Mouse (Mus musculus): Measurements from ENCODE around the gene Axin2.

The Axin2 gene

GRCm38 (mm10) chr11:108975583-108975982 lies 55.4 kb downstream of the Axin2 start:
- DNase-seq (ENCODE audit: low read depth), result no peak

- no peak for DNase-seq (ENCODE audit: low read depth)
Measured at GRCm38 (mm10) chr11:108980530-108980929, 60.4 kb downstream of the Axin2 start.

DNA sequence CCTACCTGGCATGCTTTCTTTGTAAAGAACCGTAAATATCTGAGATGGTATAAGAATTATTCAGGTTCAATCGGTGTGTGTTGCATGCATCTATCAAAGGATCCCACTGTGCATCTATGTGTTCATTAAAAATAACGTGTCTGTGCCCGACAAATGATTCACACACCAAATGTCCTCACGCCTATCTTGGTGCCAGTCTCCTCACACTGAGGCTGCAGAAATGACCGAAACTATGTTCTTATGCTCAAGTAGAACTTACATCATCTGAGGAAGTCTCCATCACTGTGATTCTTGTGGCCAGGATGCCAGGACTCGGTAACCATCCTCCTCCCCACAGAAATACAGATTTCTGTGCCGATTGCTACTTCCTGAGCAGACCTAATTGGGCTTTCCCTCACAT lies 60.9 kb downstream of the Axin2 start:
- DNase-seq (ENCODE audit: low read depth), result no peak

DNA sequence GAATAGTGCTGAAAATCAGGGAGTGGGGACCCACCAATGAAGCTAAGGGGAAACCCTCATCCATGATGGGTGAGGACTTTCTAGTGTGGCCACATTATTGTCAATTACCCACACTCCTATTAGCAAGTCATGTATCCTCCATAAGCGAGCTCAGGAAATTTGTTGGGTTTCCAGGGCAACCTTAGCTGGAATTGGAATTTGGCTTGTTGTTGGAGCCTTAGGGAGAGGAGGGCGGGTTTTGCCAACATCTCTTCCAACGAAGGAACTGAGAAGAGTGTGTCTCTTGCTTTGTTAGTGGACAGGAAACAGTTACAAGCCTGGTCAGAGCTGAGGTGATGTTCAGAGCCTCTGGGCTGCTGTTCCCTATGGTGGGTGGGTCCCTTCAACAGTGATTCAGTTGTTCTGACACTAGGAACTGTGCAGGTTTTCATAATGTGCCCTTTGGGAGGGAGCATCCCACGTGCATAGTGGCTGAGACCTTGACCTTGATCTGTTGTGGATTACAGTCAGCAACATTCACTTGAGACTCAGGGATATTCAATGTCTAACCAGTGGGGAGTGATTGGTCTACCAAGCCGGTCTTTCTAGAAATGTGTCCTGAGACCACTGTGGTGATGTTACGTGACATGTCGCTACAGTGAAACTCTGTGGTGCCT lies 63.4 kb downstream of the Axin2 start:
- no peak for DNase-seq (ENCODE audit: low read depth)

DNA sequence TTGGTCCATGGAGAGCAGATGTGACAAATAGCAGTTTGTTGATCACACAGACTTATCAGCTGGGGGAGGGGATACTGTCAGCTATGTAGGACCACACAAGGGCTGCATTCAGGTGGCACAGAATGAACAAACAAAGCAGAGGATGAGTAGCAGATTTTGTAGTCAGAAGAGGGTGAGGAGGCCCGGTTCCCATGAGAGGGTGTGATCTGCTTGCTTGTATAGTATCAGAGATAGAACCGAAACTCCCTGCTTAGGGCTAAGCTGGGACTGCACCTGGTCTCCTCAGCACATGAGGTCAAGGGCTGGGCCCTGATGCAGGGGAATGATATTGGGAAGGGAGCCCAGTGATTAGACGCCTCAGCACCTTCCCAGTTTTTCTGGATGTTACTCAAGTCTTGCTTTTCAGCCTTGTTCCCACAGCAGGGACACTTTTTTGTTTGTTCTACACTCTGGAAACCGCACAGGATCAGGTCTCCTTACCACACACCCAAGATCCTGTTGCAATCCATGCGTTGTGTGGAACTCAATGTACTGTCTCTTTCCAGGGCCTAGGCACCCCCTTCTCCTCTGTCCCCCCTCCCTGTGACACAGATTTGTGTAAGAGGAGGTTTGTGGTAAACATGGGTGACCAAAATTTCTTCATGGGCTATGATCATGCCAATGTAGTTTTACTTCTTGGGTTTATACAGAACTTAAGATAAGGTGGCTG lies 64.7 kb downstream of the Axin2 start:
- no peak for DNase-seq (ENCODE audit: low read depth)

- DNase-seq (ENCODE audit: low read depth), result no peak
Measured at GRCm38 (mm10) chr11:108985836-108986235, 65.7 kb downstream of the Axin2 start.

DNA sequence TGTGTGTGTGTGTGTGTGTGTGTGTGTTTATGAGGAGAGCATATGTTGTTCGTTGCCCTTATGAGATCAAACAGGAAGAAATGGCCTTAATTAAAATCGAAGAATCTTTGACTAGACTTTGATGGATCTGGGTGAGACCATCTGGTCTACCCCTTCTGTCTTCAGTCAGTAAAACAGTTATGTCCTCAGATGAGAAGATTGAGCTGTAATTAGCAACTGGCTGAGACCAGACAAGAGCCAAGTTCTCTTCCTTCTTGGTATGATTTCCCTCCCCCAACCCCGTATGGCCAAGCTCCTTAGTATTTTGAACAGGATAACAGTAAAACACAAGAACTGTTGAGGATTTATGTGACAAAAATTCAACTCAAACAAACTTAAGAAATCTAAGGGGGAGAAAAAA lies 67.1 kb downstream of the Axin2 start:
- no peak for DNase-seq (ENCODE audit: low read depth)

DNA sequence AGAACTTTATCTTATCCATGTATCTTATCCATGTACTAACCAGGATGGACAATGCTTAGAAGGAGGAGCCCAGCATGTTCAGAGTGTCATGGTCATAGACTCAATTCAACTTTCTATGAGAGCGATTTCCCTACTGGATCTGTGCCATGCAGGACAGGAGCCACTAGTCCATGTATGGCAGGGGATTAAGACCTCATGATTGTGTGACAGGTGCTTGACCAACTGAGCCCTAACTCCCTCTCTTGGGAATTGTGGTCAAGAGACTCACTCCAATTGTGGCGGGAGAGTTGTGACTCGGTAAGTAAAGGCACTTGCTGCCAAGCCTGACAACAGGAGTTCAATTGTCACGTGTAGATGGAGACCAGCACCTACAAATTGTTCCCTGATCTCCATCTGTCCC lies 67.6 kb downstream of the Axin2 start:
- DNase-seq (ENCODE audit: low read depth), result no peak

GRCm38 (mm10) chr11:108988258-108988657 lies 68.1 kb downstream of the Axin2 start:
- no peak for DNase-seq (ENCODE audit: low read depth)

DNA sequence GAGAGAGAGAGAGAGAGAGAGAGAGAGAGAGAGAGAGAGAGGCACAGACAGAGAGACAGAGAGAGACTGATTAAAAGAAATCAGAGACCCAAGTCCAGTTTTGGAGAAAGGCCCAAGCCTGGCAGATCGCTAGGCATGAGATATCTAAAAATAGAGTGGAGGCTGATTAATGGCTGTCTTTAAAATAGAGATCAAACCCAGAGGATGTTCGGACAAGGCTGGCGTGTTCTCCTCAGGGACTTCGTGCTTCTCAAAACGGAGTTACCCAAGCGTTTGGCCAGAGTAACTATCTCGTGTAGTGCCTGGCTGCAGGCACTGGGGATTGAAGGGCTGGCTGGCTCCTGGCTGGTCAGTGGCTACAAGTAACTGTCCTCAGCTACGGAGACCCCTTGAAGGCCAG lies 69.8 kb downstream of the Axin2 start:
- DNase-seq (ENCODE audit: low read depth), result no peak

DNA sequence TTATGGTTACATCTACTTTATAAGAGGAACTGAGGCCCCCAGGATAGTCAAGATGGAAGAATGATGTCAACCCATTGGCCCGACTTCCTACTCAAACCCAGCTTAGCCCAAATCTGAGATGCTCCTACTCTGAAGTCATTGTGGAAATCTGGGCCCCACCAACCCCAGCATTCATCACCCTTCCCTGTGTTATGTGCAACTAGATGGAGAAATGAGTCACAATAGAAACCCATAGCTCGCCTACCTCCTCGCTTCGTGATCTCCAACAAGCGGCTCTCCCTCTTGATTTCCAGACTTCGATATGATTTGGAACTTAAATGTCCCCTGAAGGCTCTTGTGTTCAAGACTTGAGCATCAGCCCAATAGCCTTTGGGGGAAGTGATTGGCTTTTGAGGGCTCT lies 73.3 kb downstream of the Axin2 start:
- no peak for DNase-seq (ENCODE audit: low read depth)

DNA sequence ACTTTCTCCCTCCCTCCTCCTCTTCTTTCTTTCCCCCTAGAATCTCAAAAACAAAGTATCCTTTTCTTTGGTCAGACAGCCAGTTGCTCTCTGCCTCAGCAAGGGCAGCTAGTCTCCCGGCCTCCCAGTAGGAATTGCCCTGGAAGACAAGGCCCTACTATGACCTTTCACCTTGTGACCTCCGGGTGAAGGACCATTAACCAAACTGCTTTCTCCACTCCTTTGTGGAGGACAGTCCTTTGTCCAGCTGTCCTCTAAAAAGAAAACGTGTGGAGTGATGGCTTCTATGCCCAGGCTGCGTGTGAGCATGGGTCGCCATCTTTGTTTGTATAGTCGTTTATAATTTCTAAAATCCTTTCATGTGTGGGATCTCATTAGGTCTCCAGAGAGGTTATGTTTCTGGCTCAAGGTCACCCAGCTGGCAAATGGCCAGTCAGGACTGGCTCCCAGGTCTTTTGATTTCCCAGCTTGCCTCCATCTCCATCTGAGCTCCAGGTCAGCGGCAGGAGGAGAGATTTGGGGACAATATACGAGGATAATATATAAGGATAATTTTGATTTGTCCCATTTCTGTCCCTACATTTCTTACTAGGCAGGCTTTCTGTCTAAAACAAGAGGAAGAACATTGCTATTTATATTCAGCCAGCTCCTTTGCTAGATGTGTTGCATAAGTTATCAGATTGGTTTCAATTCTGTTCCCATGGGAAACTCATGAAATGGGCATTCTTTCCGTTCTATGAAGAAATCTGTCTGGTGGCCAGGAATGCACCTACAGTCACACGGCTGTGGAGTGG lies 75.2 kb downstream of the Axin2 start:
- DNase-seq (ENCODE audit: low read depth), result no peak

DNA sequence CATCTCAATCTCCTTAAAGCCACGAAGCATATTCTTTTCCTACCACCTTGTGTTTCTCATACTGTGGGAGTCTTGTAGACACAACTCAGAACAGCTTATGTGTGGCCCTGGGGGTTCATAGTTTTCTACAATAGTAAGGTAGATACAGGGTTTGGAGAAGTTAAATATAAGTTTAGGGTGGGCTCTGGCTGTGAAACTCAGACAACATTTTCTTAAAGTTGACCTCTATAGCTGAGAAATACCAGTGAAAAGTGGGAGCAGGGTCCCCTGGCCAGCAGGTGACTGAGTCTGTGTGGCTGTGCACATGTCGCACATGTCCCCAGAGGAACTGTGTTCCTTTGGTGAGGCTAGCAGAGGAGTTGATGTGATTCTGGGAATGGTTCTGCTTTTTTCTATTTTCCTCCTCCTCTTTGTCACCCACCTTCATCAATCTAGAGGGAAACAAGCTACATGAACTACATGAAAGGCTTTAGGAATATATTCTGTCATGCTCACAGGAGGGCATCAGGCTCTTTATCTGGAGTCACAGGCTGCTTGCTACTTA lies 75.9 kb downstream of the Axin2 start:
- DNase-seq (ENCODE audit: low read depth), result no peak

GRCm38 (mm10) chr11:108997816-108998215 lies 77.7 kb downstream of the Axin2 start:
- DNase-seq (ENCODE audit: low read depth), result no peak

All from naive thymus-derived CD4-positive, alpha-beta T cell, adult 2 months (primary cell).